12 mouse cellular contexts compared by ENCODE assay signal in genomic region chr19:31046601-31047000, GRCm38 (mm10). TPM values are rescaled to one million over a fixed set of nuclear protein-coding genes. Genes with fewer than 3 reads are reported as not detected.
DNase-seq lines count a peak whose midpoint lies in the region; ATAC-seq and TF ChIP-seq lines count a peak whose summit lies in the region.
"Had no signal": no experiment of that assay in that cellular context is flagged by ENCODE, and none has a peak within 500 bp of the region (broad histone marks: within the 10 kb centered on the region; RNA-seq: fewer than 3 reads in every experiment).

No protein-coding gene starts in this region.

- no peak for DNase-seq in hindbrain, postnatal 0 days (ENCODE audit: low spot score)
- no peak for DNase-seq in hindbrain, embryonic 14.5 days (ENCODE audit: low spot score)
- DNase-seq in thymus, adult 2 months: peak; percentile 22
- no peak for DNase-seq in thymus, postnatal 0 days (ENCODE audit: low spot score)
- peak; percentile 2 for DNase-seq in c-Kit-positive CD71-negative TER-119-negative erythroid progenitor cells, embryonic 14.5 days (ENCODE audit: low read depth)
- DNase-seq in right cerebral cortex, postnatal 4 days: no peak
- no peak for DNase-seq in right cerebral cortex, adult 18-20 months
- DNase-seq: gastrocnemius, postnatal 14 days; heart, postnatal 14 days; lung, postnatal 4 days had no signal

- no peaks in the 10 kb centered on the region for H3K36me3 ChIP-seq in hindbrain, postnatal 0 days (ENCODE audit: insufficient read depth, low read length)
- no peaks in the 10 kb centered on the region for H3K36me3 ChIP-seq in hindbrain, embryonic 14.5 days (replicated peaks; ENCODE audit: control insufficient read depth, insufficient read depth)
- no peaks in the 10 kb centered on the region for H3K36me3 ChIP-seq in thymus, adult 2 months (ENCODE audit: control insufficient read depth, insufficient read depth, low read length)
- no peaks in the 10 kb centered on the region for H3K36me3 ChIP-seq in forebrain, embryonic 15.5 days
- H3K36me3 ChIP-seq: kidney, embryonic 15.5 days had no signal

- no peak overlapping the region for H3K27ac ChIP-seq in hindbrain, postnatal 0 days
- no peak overlapping the region for H3K27ac ChIP-seq in hindbrain, embryonic 14.5 days
- no peak overlapping the region for H3K27ac ChIP-seq in thymus, adult 2 months (ENCODE audit: control insufficient read depth, insufficient read depth, low read length)
- H3K27ac ChIP-seq in forebrain, embryonic 15.5 days (replicated peaks): no peak overlapping the region
- H3K27ac ChIP-seq: kidney, embryonic 15.5 days had no signal

- no peak overlapping the region for H3K9ac ChIP-seq in hindbrain, postnatal 0 days (replicated peaks; ENCODE audit: low read length)
- H3K9ac ChIP-seq in hindbrain, embryonic 14.5 days: no peak overlapping the region
- H3K9ac ChIP-seq in forebrain, embryonic 15.5 days (replicated peaks): no peak overlapping the region
- H3K9ac ChIP-seq: kidney, embryonic 15.5 days had no signal

- H3K9me3 ChIP-seq in hindbrain, postnatal 0 days (ENCODE audit: low read length): no peaks in the 10 kb centered on the region
- H3K9me3 ChIP-seq in hindbrain, embryonic 14.5 days (ENCODE audit: control insufficient read depth, low read length): no peaks in the 10 kb centered on the region
- H3K9me3 ChIP-seq in forebrain, embryonic 15.5 days: no peaks in the 10 kb centered on the region
- H3K9me3 ChIP-seq: kidney, embryonic 15.5 days had no signal

- no peaks in the 10 kb centered on the region for H3K4me1 ChIP-seq in hindbrain, postnatal 0 days (ENCODE audit: insufficient read depth, low read length)
- H3K4me1 ChIP-seq in hindbrain, embryonic 14.5 days (replicated peaks; ENCODE audit: control insufficient read depth, insufficient read depth, low read length): no peaks in the 10 kb centered on the region
- H3K4me1 ChIP-seq in thymus, adult 2 months (replicated peaks; ENCODE audit: control insufficient read depth, insufficient read depth, low read length): no peaks in the 10 kb centered on the region
- no peaks in the 10 kb centered on the region for H3K4me1 ChIP-seq in forebrain, embryonic 15.5 days
- H3K4me1 ChIP-seq: kidney, embryonic 15.5 days had no signal

- H3K4me3 ChIP-seq in hindbrain, postnatal 0 days (ENCODE audit: low read length): no peak overlapping the region
- H3K4me3 ChIP-seq in hindbrain, embryonic 14.5 days (replicated peaks; ENCODE audit: low read length): no peak overlapping the region
- H3K4me3 ChIP-seq in thymus, adult 2 months (ENCODE audit: control insufficient read depth, insufficient read depth, low read length): no peak overlapping the region
- no peak overlapping the region for H3K4me3 ChIP-seq in forebrain, embryonic 15.5 days
- H3K4me3 ChIP-seq: kidney, embryonic 15.5 days had no signal

- no peak for ATAC-seq in hindbrain, postnatal 0 days
- ATAC-seq in hindbrain, embryonic 14.5 days (ENCODE audit: low FRiP score): no peak
- no peak for ATAC-seq in forebrain, embryonic 15.5 days (replicated peaks)

- TF ChIP-seq POLR2A in thymus, adult 2 months (IDR thresholded peaks at IDR 0.05; ENCODE audit: control insufficient read depth, extremely low read depth, insufficient read depth, low read length, poor library complexity): no peak

- no peak overlapping the region for H3K4me2 ChIP-seq in hindbrain, postnatal 0 days (ENCODE audit: low read depth, low read length)
- no peak overlapping the region for H3K4me2 ChIP-seq in hindbrain, embryonic 14.5 days (replicated peaks)
- no peak overlapping the region for H3K4me2 ChIP-seq in forebrain, embryonic 15.5 days (replicated peaks)
- H3K4me2 ChIP-seq: kidney, embryonic 15.5 days had no signal

- WGBS in hindbrain, postnatal 0 days: 92% methylated on average over 4 of the region's 4 CpGs
- WGBS in hindbrain, embryonic 14.5 days: 96% methylated on average over 4 of the region's 4 CpGs
- 96% methylated on average over 4 of the region's 4 CpGs for WGBS in thymus, adult 2 months
- WGBS in forebrain, embryonic 15.5 days: 98% methylated on average over 4 of the region's 4 CpGs

- TF ChIP-seq CTCF in hindbrain, postnatal 0 days (IDR thresholded peaks at IDR 0.05; ENCODE audit: low read depth): 0 out of 2 replicates have a peak, but pooled peaks have one; percentile 9
- TF ChIP-seq CTCF in thymus, adult 2 months (IDR thresholded peaks at IDR 0.05; ENCODE audit: borderline replicate concordance, control insufficient read depth, extremely low read depth, insufficient read depth, low read length, poor library complexity): no peak

- H3K27me3 ChIP-seq in hindbrain, postnatal 0 days (ENCODE audit: insufficient read depth, low read length): no peaks in the 10 kb centered on the region
- no peaks in the 10 kb centered on the region for H3K27me3 ChIP-seq in hindbrain, embryonic 14.5 days (ENCODE audit: control insufficient read depth, insufficient read depth, low read length)
- no peaks in the 10 kb centered on the region for H3K27me3 ChIP-seq in thymus, adult 2 months (ENCODE audit: control insufficient read depth, insufficient read depth, low read length)
- H3K27me3 ChIP-seq in forebrain, embryonic 15.5 days: no peaks in the 10 kb centered on the region
- H3K27me3 ChIP-seq: kidney, embryonic 15.5 days had no signal

RNA-seq across cellular contexts. Expression of gene Cstf2t, which starts 36.0 kb away (rescaled TPM):
- 58.1 and 70.8 TPM in 2 replicates for total RNA-seq in hindbrain, postnatal 0 days (2014; rRNA removed)
- polyA plus RNA-seq in hindbrain, postnatal 0 days (2015; fragmentation: Nextera tagmentation; extraction: Ambion mirVana): 52.1 and 53.5 TPM in 2 replicates
- 56.9 and 60.5 TPM in 2 replicates for polyA plus RNA-seq in hindbrain, embryonic 14.5 days (2014; fragmentation: Nextera tagmentation; extraction: Ambion mirVana)
- polyA plus RNA-seq in thymus, adult 2 months (2012; rRNA removed): 17.6 and 18.6 TPM in 2 replicates
- polyA plus RNA-seq in thymus, postnatal 0 days (2015; fragmentation: Nextera tagmentation; extraction: Ambion mirVana): 33.4 and 36.2 TPM in 2 replicates
- polyA plus RNA-seq in forebrain, embryonic 15.5 days (2015; fragmentation: Nextera tagmentation; extraction: Ambion mirVana): 79.1 and 83.4 TPM in 2 replicates

Comparison
In these comparisons a context has a peak if more than half of its experiments do, and no peak if none do; other contexts are left out.
1. DNase-seq: peak in thymus, adult 2 months (single experiment) and c-Kit-positive CD71-negative TER-119-negative erythroid progenitor cells, embryonic 14.5 days (single experiment); none in hindbrain, postnatal 0 days (single experiment), hindbrain, embryonic 14.5 days (single experiment), thymus, postnatal 0 days (single experiment), right cerebral cortex, postnatal 4 days (single experiment) and right cerebral cortex, adult 18-20 months (single experiment).